Mouse (Mus musculus) lung, embryonic 14.5 days (tissue): ENCODE data around the gene Smim6. TPM values are rescaled to one million over a fixed set of nuclear protein-coding genes. Genes with fewer than 3 reads are reported as not detected.
A peak's percentile ranks its signal among the peaks of the same experiment; 100 is the strongest.

Source experiments
- ATAC-seq: fragments of 200-750 bp; cut with Nextera tagmentation; 2 replicates; pipeline ENCODE4 v1.8.0; 2017; ENCODE audit warnings: mild to moderate bottlenecking, moderate TSS enrichment, moderate library complexity; ENCODE audit not compliant: insufficient read depth
- DNase-seq: peaks from one replicate; pipeline ENCODE4 v3.0.0-alpha.2; 2015
- H3K27ac ChIP-seq: fragments of 300-500 bp; sonication (generic); 2 replicates; pipeline ENCODE4 v1.5.1; 2014; ENCODE audit warnings: low read depth, mild to moderate bottlenecking, moderate library complexity
- H3K27me3 ChIP-seq: fragments of 300-500 bp; sonication (generic); 2 replicates; pipeline ENCODE4 v1.6.1; 2014; ENCODE audit warnings: low read length, control low read depth; ENCODE audit not compliant: insufficient read depth
- H3K36me3 ChIP-seq: fragments of 300-500 bp; sonication (generic); 2 replicates; pipeline ENCODE4 v1.6.1; 2014; ENCODE audit warnings: control low read depth; ENCODE audit not compliant: insufficient read depth
- H3K4me1 ChIP-seq: fragments of 300-500 bp; sonication (generic); 2 replicates; pipeline ENCODE4 v1.6.1; 2014; ENCODE audit warnings: antibody characterized with exemption, control low read depth; ENCODE audit not compliant: insufficient read depth
- H3K4me2 ChIP-seq: fragments of 300-500 bp; sonication (generic); 2 replicates; pipeline ENCODE4 v1.6.1; 2014; ENCODE audit warnings: mild to moderate bottlenecking
- H3K4me3 ChIP-seq: fragments of 300-500 bp; sonication (generic); 2 replicates; pipeline ENCODE4 v1.5.1; 2014; ENCODE audit warnings: low read depth, low read length
- H3K9ac ChIP-seq: fragments of 300-500 bp; sonication (generic); 2 replicates; pipeline ENCODE4 v1.6.1; 2014
- H3K9me3 ChIP-seq: fragments of 300-500 bp; sonication (generic); 2 replicates; pipeline ENCODE4 v1.6.1; 2016; ENCODE audit warnings: low read depth, low read length, control low read depth
- CTCF ChIP-seq: IDR thresholded peaks from 2 replicates; pipeline ENCODE4 v1.5.1; 2016; ENCODE audit warnings: antibody characterized with exemption, low read depth
- WGBS: fragments of 180-500 bp; shearing (Covaris S2); extraction: QIAGEN DNeasy Blood & Tissue Kit; methylation state at CpG from one replicate; pipeline ENCODE4 v1.1.7; 2014; 5-methylcytosine and 5-hydroxymethylcytosine counted together
- polyA plus RNA-seq: library from polyadenylated mRNA; unstranded; fragments of >200 nt; fragmentation: Nextera tagmentation; extraction: Ambion mirVana; gene quantifications from 2 replicates; pipeline ENCODE4 v1.2.1, GENCODE M21; 2014

Gene Smim6
- polyA plus RNA-seq, 1 experiment from 2014 or later: 11.4 TPM

GRCm38 (mm10) chr11:115904231-115904955 is 7.4 kb upstream of the Smim6 start:
- Histone ChIP-seq H3K4me1 (peaks cover 40% of the 10 kb centered on the region), H3K4me2 (no peak overlapping the region)
- 63% methylated on average over 8 of the region's 8 CpGs for WGBS

DNA sequence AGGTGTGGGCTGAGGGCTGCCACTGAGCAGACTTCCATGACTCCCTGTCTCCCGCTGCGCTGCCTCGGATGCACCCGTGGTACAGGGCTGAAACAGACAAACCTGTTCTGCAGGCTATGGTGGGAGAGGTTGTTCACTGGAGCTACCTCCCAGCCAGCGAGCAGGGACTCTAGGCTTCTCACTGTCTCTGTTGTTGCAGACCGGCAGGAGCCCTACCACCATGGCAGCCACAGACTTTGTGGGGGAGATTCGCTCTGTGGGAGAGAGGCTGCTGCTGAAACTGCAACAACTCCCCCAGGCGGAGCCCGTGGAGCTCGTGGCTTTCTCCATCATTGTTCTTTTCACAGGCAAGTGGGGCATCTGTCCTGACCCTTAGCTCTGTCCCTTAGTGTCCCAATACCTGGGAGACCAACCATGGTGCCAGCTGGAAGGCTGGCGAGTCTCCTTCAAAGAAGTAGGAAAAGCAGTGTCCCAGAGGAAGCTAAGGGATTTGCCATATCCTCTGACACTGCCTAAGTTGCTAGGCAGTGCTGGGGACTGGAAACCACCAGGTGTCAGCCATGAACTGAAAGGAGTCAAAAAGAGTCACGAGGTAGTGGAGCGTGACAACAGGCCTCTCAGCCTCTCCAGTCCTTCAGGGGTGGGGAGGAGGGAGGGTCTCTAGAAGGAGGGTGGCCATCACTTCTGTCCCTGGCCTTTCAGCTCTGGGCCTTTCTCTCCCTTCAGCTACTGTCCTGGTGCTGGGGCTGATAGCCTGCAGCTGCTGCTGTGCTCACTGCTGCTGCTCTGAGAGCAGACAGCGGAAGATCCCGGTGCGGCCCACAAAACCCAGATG is 6.6 kb upstream of the Smim6 start:
- ATAC-seq (peak; percentile 50), DNase-seq (peak; percentile 66)
- H3K27ac ChIP-seq: peak overlapping the region; percentile 77
- 0 out of 2 replicates have a peak overlapping the region, but pooled peaks have one; percentile 8 for H3K9ac ChIP-seq
- H3K4me2 ChIP-seq: peak overlapping the region; percentile 37; the same call in 1 of the 2 replicates
- H3K27me3 ChIP-seq: no peaks in the 10 kb centered on the region
- WGBS: 43% methylated on average over 16 of the region's 16 CpGs
- H3K4me1 ChIP-seq: peaks cover 36% of the 10 kb centered on the region
- H3K36me3 ChIP-seq: 0 out of 2 replicates have a peak, but pooled peaks cover 3% of the 10 kb centered on the region
- peak overlapping the region; percentile 4; the same call in 1 of the 2 replicates for H3K4me3 ChIP-seq
- TF ChIP-seq CTCF: peak; percentile 24; the same call in 1 of the 2 replicates
- no peaks in the 10 kb centered on the region for H3K9me3 ChIP-seq

More at GRCm38 (mm10) chr11:115904231-115904955, 7.4 kb upstream of the Smim6 start:
- TF ChIP-seq CTCF: no peak
- Histone ChIP-seq H3K36me3 (0 out of 2 replicates have a peak, but pooled peaks cover 3% of the 10 kb centered on the region), H3K9ac (0 out of 2 replicates have a peak overlapping the region, but pooled peaks have one; percentile 8), H3K27me3 (no peaks in the 10 kb centered on the region), H3K4me3 (peak overlapping the region; percentile 4; the same call in 1 of the 2 replicates), H3K9me3 (no peaks in the 10 kb centered on the region), H3K27ac (peak overlapping the region; percentile 78)
- ATAC-seq: no peak
- DNase-seq: no peak

GRCm38 (mm10) chr11:115906116-115906515 is 5.7 kb upstream of the Smim6 start:
- H3K36me3 ChIP-seq: 0 out of 2 replicates have a peak, but pooled peaks cover 3% of the 10 kb centered on the region

DNA sequence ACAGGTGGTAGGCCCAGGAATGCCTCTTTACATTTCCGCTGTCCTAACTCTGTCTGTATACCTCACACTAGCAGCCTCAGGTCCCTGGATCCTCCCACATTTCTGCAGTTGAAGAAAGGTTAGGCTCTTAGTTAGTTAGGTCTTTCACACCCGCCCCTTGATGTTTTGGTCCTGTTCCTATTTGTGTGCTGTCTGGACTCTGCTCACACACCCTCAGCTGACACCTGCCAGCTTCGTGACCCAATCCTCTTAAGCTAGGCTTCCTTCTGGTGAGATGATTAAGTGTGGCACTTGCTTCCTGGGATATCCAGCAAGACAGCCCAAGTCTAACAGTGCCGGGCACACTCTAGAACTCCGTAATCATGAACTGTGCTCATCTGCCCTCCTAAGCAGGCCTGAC is 5.3 kb upstream of the Smim6 start:
- Histone ChIP-seq H3K9me3 (no peaks in the 10 kb centered on the region), H3K4me2 (no peak overlapping the region), H3K4me1 (peaks cover 31% of the 10 kb centered on the region), H3K4me3 (no peak overlapping the region), H3K27ac (no peak overlapping the region), H3K9ac (no peak overlapping the region), H3K27me3 (no peaks in the 10 kb centered on the region), H3K36me3 (0 out of 2 replicates have a peak, but pooled peaks cover 3% of the 10 kb centered on the region)
- WGBS: 79% methylated on average over 5 of the region's 5 CpGs
- ATAC-seq (no peak), DNase-seq (no peak)
- no peak for TF ChIP-seq CTCF

More at GRCm38 (mm10) chr11:115906116-115906515, 5.7 kb upstream of the Smim6 start:
- H3K9ac ChIP-seq: no peak overlapping the region
- no peak overlapping the region for H3K4me3 ChIP-seq
- no peaks in the 10 kb centered on the region for H3K27me3 ChIP-seq
- DNase-seq (no peak), ATAC-seq (no peak)
- peaks cover 31% of the 10 kb centered on the region for H3K4me1 ChIP-seq
- TF ChIP-seq CTCF: no peak
- H3K9me3 ChIP-seq: no peaks in the 10 kb centered on the region
- no peak overlapping the region for H3K4me2 ChIP-seq
- H3K27ac ChIP-seq: no peak overlapping the region
- WGBS: 78% methylated on average over 3 of the region's 3 CpGs

GRCm38 (mm10) chr11:115911134-115911561 is 669 bp upstream of the Smim6 start:
- Histone ChIP-seq H3K27ac (peak overlapping the region; percentile 87), H3K27me3 (no peaks in the 10 kb centered on the region), H3K4me2 (no peak overlapping the region), H3K9ac (no peak overlapping the region), H3K4me3 (no peak overlapping the region), H3K9me3 (no peaks in the 10 kb centered on the region), H3K36me3 (peaks cover 18% of the 10 kb centered on the region), H3K4me1 (no peaks in the 10 kb centered on the region)
- no peak for DNase-seq
- ATAC-seq: no peak
- 76% methylated on average over 5 of the region's 5 CpGs for WGBS
- no peak for TF ChIP-seq CTCF

DNA sequence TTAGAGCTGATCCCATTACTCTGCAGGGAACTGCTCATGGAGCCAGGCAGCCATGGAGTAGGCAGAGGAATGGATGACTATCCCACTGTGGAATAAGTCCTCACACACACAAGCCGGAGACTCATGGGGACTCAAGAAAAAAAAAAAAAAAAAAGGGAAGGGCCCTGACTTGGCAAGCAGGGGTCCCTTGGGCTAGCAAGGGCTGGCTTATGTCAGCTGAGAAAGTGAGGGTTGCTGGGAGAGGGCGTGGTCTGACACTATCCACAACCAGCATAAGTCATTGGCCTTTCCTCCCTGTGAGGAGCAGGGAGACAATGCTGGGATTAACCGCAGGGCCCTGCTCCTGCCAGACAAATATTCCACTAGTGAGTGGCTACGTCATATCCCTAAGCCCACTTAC is 4.8 kb downstream of the Smim6 start:
- H3K27me3 ChIP-seq: no peaks in the 10 kb centered on the region
- DNase-seq (no peak), ATAC-seq (no peak)
- no peak for TF ChIP-seq CTCF
- WGBS: 91% methylated on average over 4 of the region's 4 CpGs
- H3K9me3 ChIP-seq: no peaks in the 10 kb centered on the region
- no peak overlapping the region for H3K4me2 ChIP-seq
- peaks cover 39% of the 10 kb centered on the region for H3K36me3 ChIP-seq
- H3K4me3 ChIP-seq: no peak overlapping the region
- no peak overlapping the region for H3K9ac ChIP-seq
- H3K4me1 ChIP-seq: no peaks in the 10 kb centered on the region
- no peak overlapping the region for H3K27ac ChIP-seq
